Mouse (Mus musculus): ENCODE measurements around the gene Stxbp6.

DNA sequence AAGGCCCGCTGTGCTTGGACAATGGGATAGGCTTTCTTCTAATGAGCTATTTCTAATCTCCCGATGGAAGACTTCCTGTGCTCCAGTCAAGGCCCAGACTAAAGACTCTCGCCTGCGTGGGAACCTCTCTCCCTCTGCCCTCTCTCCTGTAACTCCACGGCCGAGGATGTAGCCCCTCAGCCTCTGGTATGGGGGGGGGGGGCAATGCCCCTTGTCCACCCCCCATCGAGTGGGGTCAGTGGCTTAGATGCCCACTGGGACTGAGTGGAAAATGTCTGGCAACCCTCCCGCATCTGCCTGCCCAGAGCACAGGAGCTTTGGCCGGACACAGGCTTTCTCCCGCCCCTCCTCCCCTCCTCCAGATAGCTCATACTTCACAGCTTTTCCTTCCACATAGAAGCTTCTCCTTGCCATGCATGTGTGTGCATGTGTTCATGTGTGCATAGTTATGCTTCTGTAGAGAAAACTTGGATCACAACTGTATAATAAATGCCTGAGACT lies 31.9 kb downstream of the Stxbp6 start:
- TF ChIP-seq CTCF (IDR thresholded peaks at IDR 0.05; ENCODE audit: control insufficient read depth, insufficient read depth, insufficient read length): no peak
- no peak for TF ChIP-seq CEBPB (IDR thresholded peaks at IDR 0.05; ENCODE audit: low read depth)
